Mouse (Mus musculus): ENCODE measurements at regions not wholly inside any gene's neighbourhood (a gene's known extent, or its start where the extent isn't known, plus 50 kb on each side); places are given as distances from the start of the nearest gene placed in this dataset.

DNA sequence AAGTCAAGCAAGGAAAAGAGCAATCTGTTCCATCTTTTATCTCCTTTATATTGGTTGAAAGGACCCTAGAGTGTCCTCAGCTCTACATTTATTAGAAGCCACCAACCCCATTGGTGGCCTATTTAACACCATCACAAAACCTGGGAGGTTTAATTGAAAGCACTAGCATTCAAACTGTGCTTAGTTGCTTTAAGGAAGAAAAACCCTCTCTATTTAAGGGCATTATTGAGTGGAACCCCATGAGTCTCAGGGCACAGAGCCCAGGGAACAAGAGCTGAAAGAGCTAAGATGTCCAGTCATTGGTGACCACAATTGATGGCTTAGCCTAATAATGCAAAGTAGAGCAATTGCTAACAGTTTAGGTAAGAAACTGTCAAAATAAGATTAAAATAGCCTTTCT is 72.6 kb upstream of the Btbd3 start:
- no peak for DNase-seq (ENCODE audit: low read depth, low spot score)

DNA sequence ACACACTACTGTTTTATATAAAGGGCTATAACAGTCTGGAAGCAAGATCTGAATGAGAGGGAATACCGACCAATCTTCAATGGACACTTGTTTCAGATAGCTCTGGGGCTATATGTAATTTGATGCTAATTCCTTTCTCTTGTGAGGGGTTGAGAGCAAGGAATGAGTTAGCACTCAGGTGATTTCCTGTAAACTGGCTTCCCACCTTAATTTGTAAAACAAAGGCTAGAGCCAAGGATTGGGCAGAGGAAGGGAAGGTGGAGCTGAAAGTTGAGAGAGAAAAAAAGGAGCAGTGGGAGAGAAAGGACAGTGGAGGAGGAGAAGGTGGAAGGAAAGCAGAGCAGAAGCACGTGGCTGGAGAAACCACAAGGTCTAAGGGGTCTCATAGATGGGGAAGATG is 71.5 kb upstream of the Btbd3 start:
- DNase-seq (ENCODE audit: low read depth, low spot score) = peak; percentile 70

DNA sequence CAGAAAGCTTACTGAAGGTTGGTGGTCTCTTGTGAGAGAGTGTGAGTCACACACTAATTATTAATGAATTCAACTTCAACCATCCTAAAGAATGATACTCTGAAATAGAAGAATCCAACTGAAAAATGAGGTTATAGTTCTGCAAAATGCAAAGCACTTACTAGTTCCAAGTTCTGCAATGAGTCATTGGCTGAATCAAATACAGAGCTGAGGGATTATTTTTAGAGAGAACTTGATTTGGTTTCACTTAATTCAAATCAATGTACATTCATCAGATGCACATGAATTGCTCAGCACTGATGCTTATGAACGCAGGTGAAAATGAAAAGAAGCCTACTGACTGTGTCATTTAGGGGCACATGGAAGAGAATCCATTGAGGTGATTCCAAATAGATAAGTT is 69.7 kb upstream of the Btbd3 start:
- no peak for DNase-seq (ENCODE audit: low read depth, low spot score)

DNA sequence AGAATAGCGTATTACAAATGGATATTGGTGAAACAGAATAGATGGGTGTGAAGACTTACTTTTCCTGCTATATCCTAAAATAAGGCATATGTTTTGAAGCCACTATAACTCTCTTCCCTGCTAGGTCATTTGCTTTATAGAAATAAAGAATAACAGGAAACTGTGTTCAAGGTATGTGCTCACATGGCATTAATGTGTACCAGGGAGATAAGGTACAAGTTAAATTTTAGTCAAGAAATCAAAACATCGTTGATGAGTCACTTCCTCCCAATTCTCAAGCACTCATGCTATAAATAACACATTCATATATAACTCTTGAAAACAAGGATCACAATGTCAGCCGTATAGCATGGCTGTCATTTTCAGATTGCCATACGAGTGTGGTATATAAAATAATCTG is 62.8 kb upstream of the Btbd3 start:
- no peak for DNase-seq (ENCODE audit: low read depth, low spot score)

- no peak for DNase-seq (ENCODE audit: low read depth, low spot score)
These were observed 57.3 kb upstream of the Btbd3 start for GRCm38 (mm10) chr2:138199016-138199415.
